Mouse (Mus musculus) intestine, embryonic 14.5 days (tissue): ENCODE results near the gene Olfr1158. TPM values are rescaled to one million over a fixed set of nuclear protein-coding genes. Genes with fewer than 3 reads are reported as not detected.

Experiments
- polyA plus RNA-seq: library from polyadenylated mRNA; unstranded; fragments of >200 nt; fragmentation: Nextera tagmentation; extraction: Ambion mirVana; gene quantifications from 2 replicates; pipeline ENCODE4 v1.2.1, GENCODE M21; 2014

Olfr1158 gene
- polyA plus RNA-seq, 1 experiment from 2014 or later: not detected

Other genes with a start within 250 kb of the Olfr1158 start
- gene Olfr1140, start 246.4 kb upstream of the Olfr1158 start, polyA plus RNA-seq: not detected in 2 replicates
- gene Olfr1141, start 236.1 kb upstream of the Olfr1158 start, polyA plus RNA-seq: not detected in 2 replicates
- not detected in 2 replicates for gene Olfr152, start 210.6 kb upstream of the Olfr1158 start, polyA plus RNA-seq
- gene Olfr1143, start 189.5 kb upstream of the Olfr1158 start, polyA plus RNA-seq: not detected in 2 replicates
- not detected in 2 replicates for gene Olfr1145, start 180.3 kb upstream of the Olfr1158 start, polyA plus RNA-seq
- not detected in 2 replicates for gene Olfr1148, start 159.6 kb upstream of the Olfr1158 start, polyA plus RNA-seq
- not detected in 2 replicates for gene Olfr1150-ps1, start 146.1 kb upstream of the Olfr1158 start, polyA plus RNA-seq
- not detected in 2 replicates for gene Olfr1151, start 134.3 kb upstream of the Olfr1158 start, polyA plus RNA-seq
- not detected in 2 replicates for gene Olfr1152, start 123.6 kb upstream of the Olfr1158 start, polyA plus RNA-seq
- gene Olfr1153, start 95.2 kb upstream of the Olfr1158 start, polyA plus RNA-seq: not detected in 2 replicates
- not detected in 2 replicates for gene Olfr1154, start 84.9 kb upstream of the Olfr1158 start, polyA plus RNA-seq
- not detected in 2 replicates for gene Olfr1155, start 45.0 kb upstream of the Olfr1158 start, polyA plus RNA-seq
- not detected in 2 replicates for gene Olfr1156, start 37.0 kb upstream of the Olfr1158 start, polyA plus RNA-seq
- gene Olfr1157, start 21.8 kb upstream of the Olfr1158 start, polyA plus RNA-seq: not detected in 2 replicates
- not detected in 2 replicates for gene Olfr74, start 15.4 kb upstream of the Olfr1158 start, polyA plus RNA-seq
- gene Olfr1160, start 18.2 kb downstream of the Olfr1158 start, polyA plus RNA-seq: not detected in 2 replicates
- not detected in 2 replicates for gene Olfr1161, start 32.7 kb downstream of the Olfr1158 start, polyA plus RNA-seq
- not detected in 2 replicates for gene Olfr73, start 47.6 kb downstream of the Olfr1158 start, polyA plus RNA-seq
- not detected in 2 replicates for gene Olfr1162, start 61.0 kb downstream of the Olfr1158 start, polyA plus RNA-seq
- not detected in 2 replicates for gene Olfr1163, start 81.7 kb downstream of the Olfr1158 start, polyA plus RNA-seq
- gene Olfr1164, start 103.9 kb downstream of the Olfr1158 start, polyA plus RNA-seq: not detected in 2 replicates
- not detected in 2 replicates for gene Olfr1166, start 138.2 kb downstream of the Olfr1158 start, polyA plus RNA-seq
- not detected in 2 replicates for gene Olfr1167, start 165.1 kb downstream of the Olfr1158 start, polyA plus RNA-seq
- gene Olfr1168, start 191.8 kb downstream of the Olfr1158 start, polyA plus RNA-seq: not detected in 2 replicates
- not detected in 2 replicates for gene Olfr1170, start 238.2 kb downstream of the Olfr1158 start, polyA plus RNA-seq